Mouse (Mus musculus) limb, embryonic 14.5 days (tissue): ENCODE data around the gene Camsap1. TPM values are rescaled to one million over a fixed set of nuclear protein-coding genes. Genes with fewer than 3 reads are reported as not detected.
A peak's percentile ranks its signal among the peaks of the same experiment; 100 is the strongest.

Experiments
- ATAC-seq: fragments of 200-750 bp; cut with Nextera tagmentation; 2 replicates; pipeline ENCODE4 v1.8.0; 2017; ENCODE audit warnings: low read depth, moderate number of reproducible peaks, moderate TSS enrichment; ENCODE audit not compliant: low FRiP score
- DNase-seq: peaks from one replicate; pipeline ENCODE4 v3.0.0-alpha.2; 2015; ENCODE audit warnings: low spot score
- H3K27ac ChIP-seq: fragments of 300-500 bp; sonication (generic); replicated peaks from 2 replicates; pipeline ENCODE4 v1.5.1; 2014; ENCODE audit warnings: low read depth, mild to moderate bottlenecking, low read length, moderate library complexity, mixed read lengths
- H3K27me3 ChIP-seq: fragments of 300-500 bp; sonication (generic); 2 replicates; pipeline ENCODE4 v1.6.1; 2014; ENCODE audit warnings: low read length, mixed read lengths; ENCODE audit not compliant: control insufficient read depth, insufficient read depth
- H3K36me3 ChIP-seq: fragments of 300-500 bp; sonication (generic); 2 replicates; pipeline ENCODE4 v1.6.1; 2014; ENCODE audit warnings: mild to moderate bottlenecking, low read length, moderate library complexity, mixed read lengths; ENCODE audit not compliant: control insufficient read depth, insufficient read depth
- H3K4me1 ChIP-seq: fragments of 300-500 bp; sonication (generic); 2 replicates; pipeline ENCODE4 v1.6.1; 2014; ENCODE audit warnings: antibody characterized with exemption, low read length, mixed read lengths; ENCODE audit not compliant: control insufficient read depth, insufficient read depth
- H3K4me2 ChIP-seq: fragments of 300-500 bp; sonication (generic); replicated peaks from 2 replicates; pipeline ENCODE4 v1.6.1; 2014; ENCODE audit warnings: low read depth, mild to moderate bottlenecking, low read length, moderate library complexity; ENCODE audit not compliant: severe bottlenecking
- H3K4me3 ChIP-seq: fragments of 300-500 bp; sonication (generic); replicated peaks from 2 replicates; pipeline ENCODE4 v1.5.1; 2014; ENCODE audit warnings: low read length
- H3K9ac ChIP-seq: fragments of 300-500 bp; sonication (generic); 2 replicates; pipeline ENCODE4 v1.6.1; 2014; ENCODE audit warnings: mild to moderate bottlenecking, low read depth, low read length, moderate library complexity; ENCODE audit not compliant: severe bottlenecking
- H3K9me3 ChIP-seq: fragments of 300-500 bp; sonication (generic); 2 replicates; pipeline ENCODE4 v1.6.1; 2016; ENCODE audit warnings: low read length; ENCODE audit not compliant: control insufficient read depth
- POLR2A ChIP-seq: fragments of 200-500 bp; IDR thresholded peaks from 2 replicates; pipeline ENCODE4 v1.8.0; 2012; ENCODE audit warnings: inconsistent platforms, mild to moderate bottlenecking, moderate library complexity, borderline replicate concordance; ENCODE audit not compliant: insufficient read depth, insufficient read length; ENCODE audit errors: extremely low read depth
- WGBS: fragments of 180-500 bp; shearing (Covaris S2); extraction: QIAGEN DNeasy Blood & Tissue Kit; methylation state at CpG from one replicate; pipeline ENCODE4 v1.1.7; 2014; 5-methylcytosine and 5-hydroxymethylcytosine counted together
- polyA plus RNA-seq, 2 experiments: library from polyadenylated mRNA; depleted of rRNA in 1 of 2; stranded (reverse) in 1 of 2; unstranded in 1 of 2; fragments of >200 nt; fragmentation: Nextera tagmentation in 1 of 2; extraction: Ambion mirVana in 1 of 2; gene quantifications; 2 replicates each; pipeline versions ENCODE4 v1.2.1 to v1.2.3; 2012 to 2014

Gene Camsap1
- polyA plus RNA-seq, 2 experiments: 16.7 to 24.2 TPM

GRCm38 (mm10) chr2:25989651-25990050 is 6.6 kb upstream of the Camsap1 start:
- Histone ChIP-seq H3K27me3 (no peaks in the 10 kb centered on the region), H3K4me1 (no peaks in the 10 kb centered on the region), H3K9me3 (no peaks in the 10 kb centered on the region), H3K9ac (no peak overlapping the region), H3K36me3 (no peaks in the 10 kb centered on the region), H3K4me2 (no peak overlapping the region), H3K27ac (no peak overlapping the region), H3K4me3 (no peak overlapping the region)
- no peak for DNase-seq
- WGBS: 93% methylated on average over 1 of the region's 1 CpGs
- no peak for TF ChIP-seq POLR2A
- ATAC-seq: no peak

- 79% methylated on average over 6 of the region's 6 CpGs for WGBS
- Histone ChIP-seq H3K36me3 (no peaks in the 10 kb centered on the region), H3K9ac (no peak overlapping the region), H3K27ac (no peak overlapping the region), H3K4me2 (no peak overlapping the region), H3K4me3 (no peak overlapping the region), H3K27me3 (no peaks in the 10 kb centered on the region), H3K4me1 (peaks cover 4% of the 10 kb centered on the region; the same call in 1 of the 2 replicates), H3K9me3 (no peaks in the 10 kb centered on the region)
- ATAC-seq (no peak), DNase-seq (no peak)
- TF ChIP-seq POLR2A: no peak
These were observed 4.7 kb upstream of the Camsap1 start for GRCm38 (mm10) chr2:25987817-25988216.

GRCm38 (mm10) chr2:25986601-25987000 is 3.5 kb upstream of the Camsap1 start:
- no peak overlapping the region for H3K27ac ChIP-seq
- 68% methylated on average over 5 of the region's 5 CpGs for WGBS
- no peak overlapping the region for H3K4me3 ChIP-seq
- DNase-seq: no peak
- H3K9ac ChIP-seq: no peak overlapping the region
- no peaks in the 10 kb centered on the region for H3K27me3 ChIP-seq
- TF ChIP-seq POLR2A: no peak
- H3K9me3 ChIP-seq: no peaks in the 10 kb centered on the region
- H3K36me3 ChIP-seq: no peaks in the 10 kb centered on the region
- no peak for ATAC-seq
- peaks cover 5% of the 10 kb centered on the region for H3K4me1 ChIP-seq
- no peak overlapping the region for H3K4me2 ChIP-seq

GRCm38 (mm10) chr2:25982426-25983091 is 523 bp downstream of the Camsap1 start:
- Histone ChIP-seq H3K27ac (peak overlapping the region; percentile 86), H3K4me1 (peaks cover 19% of the 10 kb centered on the region), H3K27me3 (no peaks in the 10 kb centered on the region), H3K9ac (peak overlapping the region; percentile 91), H3K4me2 (peak overlapping the region; percentile 82), H3K4me3 (peak overlapping the region; percentile 91), H3K36me3 (0 out of 2 replicates have a peak, but pooled peaks cover 4% of the 10 kb centered on the region), H3K9me3 (no peaks in the 10 kb centered on the region)
- TF ChIP-seq POLR2A: no peak
- no peak for DNase-seq
- under 1% methylated on average over 62 of the region's 76 CpGs for WGBS
- ATAC-seq: peak; percentile 0; the same call in 1 of the 2 replicates

GRCm38 (mm10) chr2:25982052-25982425 is 1.0 kb downstream of the Camsap1 start:
- no peak for ATAC-seq

More at GRCm38 (mm10) chr2:25982052-25982425, 1.0 kb downstream of the Camsap1 start:
- H3K4me1 ChIP-seq: peaks cover 19% of the 10 kb centered on the region
- H3K27me3 ChIP-seq: no peaks in the 10 kb centered on the region
- no peak for TF ChIP-seq POLR2A
- H3K27ac ChIP-seq: no peak overlapping the region
- WGBS: 1% methylated on average over 16 of the region's 16 CpGs
- peak overlapping the region; percentile 91 for H3K9ac ChIP-seq
- H3K4me2 ChIP-seq: peak overlapping the region; percentile 82
- no peaks in the 10 kb centered on the region for H3K9me3 ChIP-seq
- H3K4me3 ChIP-seq: peak overlapping the region; percentile 91
- H3K36me3 ChIP-seq: 0 out of 2 replicates have a peak, but pooled peaks cover 4% of the 10 kb centered on the region
- no peak for DNase-seq
